Mouse (Mus musculus) retina, adult 2 months (tissue): ENCODE data around the gene Tkt.

Source experiments
- DNase-seq: peaks from one replicate; pipeline ENCODE4 v3.0.0-alpha.2; 2012; ENCODE audit warnings: low read depth, low spot score

Gene Tkt

GRCm38 (mm10) chr14:30585323-30585722 lies 37.2 kb downstream of the Tkt start:
- no peak for DNase-seq

GRCm38 (mm10) chr14:30586780-30587461 lies 38.8 kb downstream of the Tkt start:
- no peak for DNase-seq

- DNase-seq: no peak
Observed at GRCm38 (mm10) chr14:30590041-30590645, 42.0 kb downstream of the Tkt start.

GRCm38 (mm10) chr14:30590918-30591317 lies 42.8 kb downstream of the Tkt start:
- DNase-seq: no peak

- DNase-seq: no peak
Observed at GRCm38 (mm10) chr14:30591417-30591816, 43.3 kb downstream of the Tkt start.

GRCm38 (mm10) chr14:30593279-30594091 lies 45.3 kb downstream of the Tkt start:
- no peak for DNase-seq

GRCm38 (mm10) chr14:30594092-30594695 lies 46.0 kb downstream of the Tkt start:
- no peak for DNase-seq

GRCm38 (mm10) chr14:30595576-30596313 lies 47.6 kb downstream of the Tkt start:
- no peak for DNase-seq

- no peak for DNase-seq
Observed at GRCm38 (mm10) chr14:30596407-30596806, 48.2 kb downstream of the Tkt start.

GRCm38 (mm10) chr14:30597142-30597541 lies 49.0 kb downstream of the Tkt start:
- DNase-seq: no peak

GRCm38 (mm10) chr14:30606817-30607216 lies 58.7 kb downstream of the Tkt start:
- no peak for DNase-seq

- no peak for DNase-seq
Observed at GRCm38 (mm10) chr14:30607696-30608095, 59.5 kb downstream of the Tkt start.

GRCm38 (mm10) chr14:30608176-30608575 lies 60.0 kb downstream of the Tkt start:
- DNase-seq: no peak

GRCm38 (mm10) chr14:30609499-30609898 lies 61.3 kb downstream of the Tkt start:
- DNase-seq: no peak

GRCm38 (mm10) chr14:30610304-30610703 lies 62.1 kb downstream of the Tkt start:
- DNase-seq: no peak

GRCm38 (mm10) chr14:30610940-30611339 lies 62.8 kb downstream of the Tkt start:
- DNase-seq: no peak

GRCm38 (mm10) chr14:30612523-30612922 lies 64.4 kb downstream of the Tkt start:
- DNase-seq: no peak

- DNase-seq: no peak
Observed at GRCm38 (mm10) chr14:30612962-30613715, 65.0 kb downstream of the Tkt start.

GRCm38 (mm10) chr14:30616751-30617150 lies 68.6 kb downstream of the Tkt start:
- DNase-seq: no peak

- DNase-seq: no peak
Observed at GRCm38 (mm10) chr14:30618746-30619275, 70.7 kb downstream of the Tkt start.
